Mouse (Mus musculus): ENCODE results near the gene Vmp1. TPM values are rescaled to one million over a fixed set of nuclear protein-coding genes. Genes with fewer than 3 reads are reported as not detected.

Vmp1 gene
- polyA plus RNA-seq, 1 experiment from 2014 or later = 119 TPM

DNA sequence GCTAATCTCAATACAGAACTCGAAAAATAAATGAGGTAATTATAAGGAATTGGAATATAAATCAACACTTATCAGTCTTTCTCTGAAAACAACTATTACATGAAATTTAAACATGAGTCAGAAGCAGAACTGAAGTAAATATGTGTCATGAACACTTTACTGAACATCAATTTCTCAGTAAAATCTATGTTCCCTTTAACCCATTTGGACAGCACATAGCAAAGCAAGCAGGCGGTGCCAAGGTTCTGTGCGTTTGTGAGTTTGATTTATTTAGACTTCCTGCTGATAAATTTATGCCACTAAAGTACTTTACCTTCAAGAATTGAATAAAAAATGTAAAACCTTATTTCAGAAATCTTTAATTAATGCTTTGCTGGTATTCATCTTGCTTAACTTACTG lies 54.2 kb downstream of the Vmp1 start:
- ATAC-seq = no peak
- no peak for DNase-seq (ENCODE audit: low spot score)
- Histone ChIP-seq H3K27me3 (replicated peaks; ENCODE audit: control insufficient read depth, insufficient read depth, low read length) (no peaks in the 10 kb centered on the region), H3K9me3 (replicated peaks; ENCODE audit: control insufficient read depth, low read length) (no peaks in the 10 kb centered on the region), H3K9ac (ENCODE audit: low read length) (no peak overlapping the region), H3K36me3 (ENCODE audit: control insufficient read depth, insufficient read depth, low read length) (peaks cover 12% of the 10 kb centered on the region), H3K4me2 (ENCODE audit: low read length) (no peak overlapping the region), H3K4me3 (ENCODE audit: low read depth, low read length) (no peak overlapping the region), H3K4me1 (ENCODE audit: control insufficient read depth, insufficient read depth, low read length) (no peaks in the 10 kb centered on the region), H3K27ac (ENCODE audit: low read depth, low read length) (no peak overlapping the region)
- WGBS = 87% methylated on average over 3 of the region's 3 CpGs

DNA sequence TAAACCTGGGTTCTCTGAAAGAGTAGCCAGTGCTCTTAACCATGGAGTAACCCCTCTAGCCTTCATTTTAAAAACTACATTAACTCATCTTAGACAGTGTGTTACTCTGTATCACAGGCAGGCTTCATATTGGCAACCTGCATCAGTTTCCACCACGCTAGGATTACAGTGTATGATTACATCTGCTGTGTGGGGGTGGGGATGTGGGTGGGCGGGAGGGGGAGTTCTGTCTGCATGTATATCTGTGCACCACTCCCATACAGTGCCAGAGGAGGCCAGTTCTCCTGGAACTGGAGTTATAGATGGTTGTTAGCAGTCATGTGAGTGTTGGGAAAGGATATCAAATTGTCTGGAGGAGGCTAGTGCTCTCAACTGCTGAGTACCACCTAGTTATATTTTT lies 55.2 kb downstream of the Vmp1 start:
- H3K4me3 ChIP-seq (ENCODE audit: low read depth, low read length) = no peak overlapping the region
- ATAC-seq = no peak
- WGBS = 83% methylated on average over 2 of the region's 2 CpGs

DNA sequence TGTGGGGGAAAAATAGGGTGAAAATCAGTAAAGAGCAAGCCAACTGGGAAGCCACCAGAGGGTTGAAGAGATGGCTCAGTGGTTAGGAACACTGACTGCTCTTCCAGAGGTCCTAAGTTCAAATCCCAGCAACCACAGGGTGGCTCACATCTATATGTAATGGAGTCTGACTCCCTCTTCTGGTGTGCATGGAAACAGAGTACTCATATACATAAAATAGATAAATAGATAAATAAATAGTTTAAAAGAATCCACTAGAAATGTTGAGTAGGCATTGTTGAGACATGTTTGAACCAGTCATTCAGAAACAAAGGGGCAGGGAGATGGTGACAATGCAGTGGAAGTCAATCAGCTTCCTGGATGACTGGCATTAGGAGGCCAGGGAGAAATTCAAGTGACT lies 56.0 kb downstream of the Vmp1 start:
- Histone ChIP-seq H3K9me3 (replicated peaks; ENCODE audit: control insufficient read depth, low read length) (no peaks in the 10 kb centered on the region), H3K9ac (ENCODE audit: low read length) (no peak overlapping the region), H3K4me1 (ENCODE audit: control insufficient read depth, insufficient read depth, low read length) (no peaks in the 10 kb centered on the region), H3K4me3 (ENCODE audit: low read depth, low read length) (no peak overlapping the region), H3K4me2 (ENCODE audit: low read length) (no peak overlapping the region), H3K36me3 (ENCODE audit: control insufficient read depth, insufficient read depth, low read length) (peaks cover 11% of the 10 kb centered on the region; the same call in 1 of the 2 replicates), H3K27me3 (replicated peaks; ENCODE audit: control insufficient read depth, insufficient read depth, low read length) (no peaks in the 10 kb centered on the region), H3K27ac (ENCODE audit: low read depth, low read length) (no peak overlapping the region)
- no peak for ATAC-seq
- DNase-seq (ENCODE audit: low spot score) = no peak

More for the DNA sequence above, 55.2 kb downstream of the Vmp1 start:
- Histone ChIP-seq H3K9me3 (replicated peaks; ENCODE audit: control insufficient read depth, low read length) (no peaks in the 10 kb centered on the region), H3K9ac (ENCODE audit: low read length) (no peak overlapping the region), H3K36me3 (ENCODE audit: control insufficient read depth, insufficient read depth, low read length) (peaks cover 11% of the 10 kb centered on the region; the same call in 1 of the 2 replicates), H3K27me3 (replicated peaks; ENCODE audit: control insufficient read depth, insufficient read depth, low read length) (no peaks in the 10 kb centered on the region), H3K4me2 (ENCODE audit: low read length) (no peak overlapping the region), H3K4me1 (ENCODE audit: control insufficient read depth, insufficient read depth, low read length) (no peaks in the 10 kb centered on the region), H3K27ac (ENCODE audit: low read depth, low read length) (no peak overlapping the region)
- DNase-seq (ENCODE audit: low spot score) = no peak

DNA sequence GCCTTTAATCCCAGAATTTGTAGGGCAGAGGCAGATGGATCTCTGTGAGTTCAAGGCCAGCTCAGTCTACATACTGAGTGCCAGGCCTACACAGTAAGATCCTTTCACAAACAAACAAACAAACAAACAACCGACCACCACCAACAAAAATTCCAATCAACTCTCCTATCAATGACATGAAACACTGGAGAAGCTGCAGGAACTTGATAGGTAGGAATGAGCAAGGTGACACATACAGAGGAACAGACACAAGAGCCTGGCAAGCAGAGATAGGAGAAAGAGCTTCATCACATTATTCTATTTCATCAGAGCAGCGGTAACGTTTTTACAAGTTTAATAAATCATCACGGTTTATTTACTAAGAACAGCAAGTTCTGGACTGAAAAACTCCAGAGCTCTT lies 56.9 kb downstream of the Vmp1 start:
- Histone ChIP-seq H3K36me3 (ENCODE audit: control insufficient read depth, insufficient read depth, low read length) (peaks cover 8% of the 10 kb centered on the region; the same call in 1 of the 2 replicates), H3K4me3 (ENCODE audit: low read depth, low read length) (no peak overlapping the region), H3K4me2 (ENCODE audit: low read length) (no peak overlapping the region), H3K9me3 (replicated peaks; ENCODE audit: control insufficient read depth, low read length) (no peaks in the 10 kb centered on the region), H3K9ac (ENCODE audit: low read length) (no peak overlapping the region), H3K27ac (ENCODE audit: low read depth, low read length) (no peak overlapping the region), H3K27me3 (replicated peaks; ENCODE audit: control insufficient read depth, insufficient read depth, low read length) (no peaks in the 10 kb centered on the region), H3K4me1 (ENCODE audit: control insufficient read depth, insufficient read depth, low read length) (no peaks in the 10 kb centered on the region)
- 92% methylated on average over 4 of the region's 4 CpGs for WGBS
- DNase-seq (ENCODE audit: low spot score) = no peak
- no peak for ATAC-seq

DNA sequence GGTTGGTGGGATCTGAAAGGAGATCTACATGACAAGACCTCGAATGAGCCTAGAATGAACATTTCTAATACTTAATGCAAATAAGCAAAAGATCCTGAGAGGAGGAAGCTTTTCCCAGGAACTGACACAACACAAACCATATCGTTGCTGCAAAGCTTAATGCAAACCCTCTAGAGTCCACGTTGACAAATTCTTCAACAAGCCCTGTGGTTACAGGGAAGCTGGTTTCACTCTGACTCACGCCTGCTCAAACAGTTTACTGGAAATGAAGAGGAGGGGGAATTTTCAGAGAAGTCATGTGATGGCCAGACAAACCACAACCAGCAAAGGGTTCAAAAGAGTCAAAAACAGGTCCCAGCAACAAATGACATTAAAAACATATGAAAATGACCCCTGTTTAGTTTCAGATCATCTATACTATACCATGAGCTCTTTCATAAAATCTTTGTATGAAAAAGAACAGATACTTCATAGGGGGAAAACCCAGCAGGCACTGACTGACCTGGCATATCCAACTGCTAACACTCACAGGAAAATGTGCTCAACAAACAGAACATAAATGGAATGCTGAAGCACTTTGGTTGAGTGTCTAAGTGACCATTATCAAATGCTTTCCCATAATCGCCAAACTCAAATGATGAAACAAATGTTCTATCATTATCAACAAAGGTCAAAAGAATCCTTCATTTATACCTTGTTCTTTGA lies 59.2 kb downstream of the Vmp1 start:
- no peak for ATAC-seq
- Histone ChIP-seq H3K27ac (ENCODE audit: low read depth, low read length) (no peak overlapping the region), H3K9me3 (replicated peaks; ENCODE audit: control insufficient read depth, low read length) (no peaks in the 10 kb centered on the region), H3K27me3 (replicated peaks; ENCODE audit: control insufficient read depth, insufficient read depth, low read length) (no peaks in the 10 kb centered on the region), H3K9ac (ENCODE audit: low read length) (no peak overlapping the region), H3K4me1 (ENCODE audit: control insufficient read depth, insufficient read depth, low read length) (no peaks in the 10 kb centered on the region), H3K4me3 (ENCODE audit: low read depth, low read length) (no peak overlapping the region), H3K4me2 (ENCODE audit: low read length) (no peak overlapping the region), H3K36me3 (ENCODE audit: control insufficient read depth, insufficient read depth, low read length) (peaks cover 4% of the 10 kb centered on the region; the same call in 1 of the 2 replicates)
- 80% methylated on average over 5 of the region's 5 CpGs for WGBS
- no peak for DNase-seq (ENCODE audit: low spot score)

DNA sequence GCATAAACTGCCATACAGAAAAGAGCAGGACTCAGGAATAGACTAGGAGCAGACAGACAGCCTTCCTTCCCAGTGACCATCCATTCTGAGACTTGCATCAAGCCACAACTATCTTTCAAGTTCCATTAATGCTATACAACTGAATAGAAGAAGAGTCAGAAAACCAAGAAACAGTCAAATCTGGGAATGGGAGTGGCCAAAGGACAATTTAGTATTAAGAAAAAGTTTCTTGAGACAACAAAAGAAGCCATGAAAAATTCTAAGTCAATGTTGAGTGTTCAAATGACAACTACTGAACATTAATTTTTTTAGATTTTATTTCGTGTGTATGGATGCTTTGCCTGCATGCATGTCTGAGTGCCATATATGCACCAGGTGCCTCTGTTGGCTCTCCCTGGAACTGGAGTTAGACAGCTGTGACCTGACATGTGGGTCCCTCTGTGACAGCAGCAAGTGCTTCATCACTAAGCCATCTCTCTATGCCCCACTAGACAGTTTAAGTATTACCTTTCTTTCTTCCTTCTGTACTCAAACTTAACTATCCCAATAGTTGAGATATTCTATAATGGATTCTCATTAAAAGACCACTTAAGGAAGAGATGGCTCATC lies 60.1 kb downstream of the Vmp1 start:
- H3K27me3 ChIP-seq (replicated peaks; ENCODE audit: control insufficient read depth, insufficient read depth, low read length) = no peaks in the 10 kb centered on the region
- ATAC-seq = no peak
- 92% methylated on average over 1 of the region's 1 CpGs for WGBS
- H3K27ac ChIP-seq (ENCODE audit: low read depth, low read length) = no peak overlapping the region
- H3K9me3 ChIP-seq (replicated peaks; ENCODE audit: control insufficient read depth, low read length) = no peaks in the 10 kb centered on the region
- H3K4me2 ChIP-seq (ENCODE audit: low read length) = no peak overlapping the region
- no peak overlapping the region for H3K9ac ChIP-seq (ENCODE audit: low read length)
- H3K4me3 ChIP-seq (ENCODE audit: low read depth, low read length) = no peak overlapping the region
- DNase-seq (ENCODE audit: low spot score) = no peak
- no peaks in the 10 kb centered on the region for H3K4me1 ChIP-seq (ENCODE audit: control insufficient read depth, insufficient read depth, low read length)
- peaks cover 4% of the 10 kb centered on the region; the same call in 1 of the 2 replicates for H3K36me3 ChIP-seq (ENCODE audit: control insufficient read depth, insufficient read depth, low read length)

DNA sequence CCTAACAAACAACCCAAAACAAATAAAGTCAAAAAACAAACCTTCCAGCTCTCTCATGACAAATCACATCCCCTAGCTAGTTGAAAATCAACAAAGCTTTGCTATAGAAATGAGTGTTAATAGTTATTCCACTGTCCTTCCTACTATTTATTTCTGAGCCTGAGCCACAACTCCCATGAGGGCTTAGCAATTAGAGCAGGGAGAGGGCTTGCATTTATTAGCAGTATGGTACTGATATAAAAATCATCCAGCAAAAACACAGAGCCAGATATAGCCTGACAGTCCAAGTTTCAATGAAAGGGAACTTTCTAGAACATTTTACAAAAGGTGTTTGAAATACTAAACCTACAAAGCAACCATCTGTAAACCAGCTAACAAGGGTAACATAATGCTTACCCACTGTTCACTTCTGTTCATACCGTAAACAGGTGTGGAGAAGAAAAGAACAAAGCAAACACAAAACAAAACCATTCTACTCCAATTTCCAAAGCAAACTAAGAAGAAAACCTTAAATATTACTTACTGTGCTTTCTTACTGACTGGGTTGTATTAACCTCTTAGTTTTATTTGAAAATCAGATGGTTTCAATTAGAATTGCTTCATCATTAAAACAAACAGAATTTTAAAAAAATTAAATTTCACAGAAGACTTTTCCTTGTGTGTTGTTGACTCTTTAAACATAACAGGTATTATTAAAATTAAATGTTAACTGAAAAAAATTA lies 61.3 kb downstream of the Vmp1 start:
- Histone ChIP-seq H3K36me3 (ENCODE audit: control insufficient read depth, insufficient read depth, low read length) (no peaks in the 10 kb centered on the region), H3K27ac (ENCODE audit: low read depth, low read length) (no peak overlapping the region), H3K4me2 (ENCODE audit: low read length) (no peak overlapping the region), H3K27me3 (replicated peaks; ENCODE audit: control insufficient read depth, insufficient read depth, low read length) (no peaks in the 10 kb centered on the region), H3K9ac (ENCODE audit: low read length) (no peak overlapping the region), H3K4me1 (ENCODE audit: control insufficient read depth, insufficient read depth, low read length) (no peaks in the 10 kb centered on the region), H3K4me3 (ENCODE audit: low read depth, low read length) (no peak overlapping the region), H3K9me3 (replicated peaks; ENCODE audit: control insufficient read depth, low read length) (no peaks in the 10 kb centered on the region)
- DNase-seq (ENCODE audit: low spot score) (peak; percentile 3), ATAC-seq (no peak)
- WGBS = 71% methylated on average over 1 of the region's 1 CpGs

DNA sequence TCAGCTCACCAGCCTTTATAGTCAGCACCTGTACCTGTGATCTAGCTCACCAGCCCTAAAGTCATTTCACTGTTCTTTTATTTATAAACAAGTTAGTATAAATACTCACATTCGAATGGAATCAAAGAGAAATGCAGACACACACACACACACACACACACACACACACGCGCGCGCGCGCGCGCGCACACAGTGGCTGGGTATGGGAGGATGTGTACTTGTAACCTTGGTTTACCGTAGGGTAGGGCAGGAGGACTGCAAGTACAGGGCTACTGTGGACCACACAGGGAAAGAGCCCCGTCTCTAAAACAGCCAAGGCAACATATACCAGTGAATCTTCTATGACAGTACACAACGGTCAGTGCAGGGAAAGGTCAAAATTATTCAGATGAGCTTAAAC lies 62.5 kb downstream of the Vmp1 start:
- H3K9ac ChIP-seq (ENCODE audit: low read length) = no peak overlapping the region
- H3K4me3 ChIP-seq (ENCODE audit: low read depth, low read length) = no peak overlapping the region
- no peaks in the 10 kb centered on the region for H3K9me3 ChIP-seq (replicated peaks; ENCODE audit: control insufficient read depth, low read length)
- 97% methylated on average over 13 of the region's 13 CpGs for WGBS
- no peak for ATAC-seq
- H3K36me3 ChIP-seq (ENCODE audit: control insufficient read depth, insufficient read depth, low read length) = no peaks in the 10 kb centered on the region
- no peak overlapping the region for H3K27ac ChIP-seq (ENCODE audit: low read depth, low read length)
- no peak overlapping the region for H3K4me2 ChIP-seq (ENCODE audit: low read length)
- no peaks in the 10 kb centered on the region for H3K4me1 ChIP-seq (ENCODE audit: control insufficient read depth, insufficient read depth, low read length)
- DNase-seq (ENCODE audit: low spot score) = no peak
- no peaks in the 10 kb centered on the region for H3K27me3 ChIP-seq (replicated peaks; ENCODE audit: control insufficient read depth, insufficient read depth, low read length)
